Mouse (Mus musculus) adrenal gland, adult 8-10 months (tissue): ENCODE data around the gene Hsf3. TPM values are rescaled to one million over a fixed set of nuclear protein-coding genes. Genes with fewer than 3 reads are reported as not detected.
"Not testable (repeated sequence)": the region's sequence is repeated elsewhere in the genome, so short reads cannot be mapped to it uniquely, and the experiment has no call there.

Experiments
- DNase-seq: peaks from one replicate; pipeline ENCODE4 v3.0.0; 2022
- total RNA-seq, 4 experiments: library from RNA; stranded (reverse); gene quantifications; 2 replicates each; pipeline ENCODE4 v1.2.4; 2022

Gene Hsf3
- under 1 TPM in 3 of 4 experiments, not detected in 1; 0.15 to 0.27 (median 0.18) TPM for total RNA-seq

DNA sequence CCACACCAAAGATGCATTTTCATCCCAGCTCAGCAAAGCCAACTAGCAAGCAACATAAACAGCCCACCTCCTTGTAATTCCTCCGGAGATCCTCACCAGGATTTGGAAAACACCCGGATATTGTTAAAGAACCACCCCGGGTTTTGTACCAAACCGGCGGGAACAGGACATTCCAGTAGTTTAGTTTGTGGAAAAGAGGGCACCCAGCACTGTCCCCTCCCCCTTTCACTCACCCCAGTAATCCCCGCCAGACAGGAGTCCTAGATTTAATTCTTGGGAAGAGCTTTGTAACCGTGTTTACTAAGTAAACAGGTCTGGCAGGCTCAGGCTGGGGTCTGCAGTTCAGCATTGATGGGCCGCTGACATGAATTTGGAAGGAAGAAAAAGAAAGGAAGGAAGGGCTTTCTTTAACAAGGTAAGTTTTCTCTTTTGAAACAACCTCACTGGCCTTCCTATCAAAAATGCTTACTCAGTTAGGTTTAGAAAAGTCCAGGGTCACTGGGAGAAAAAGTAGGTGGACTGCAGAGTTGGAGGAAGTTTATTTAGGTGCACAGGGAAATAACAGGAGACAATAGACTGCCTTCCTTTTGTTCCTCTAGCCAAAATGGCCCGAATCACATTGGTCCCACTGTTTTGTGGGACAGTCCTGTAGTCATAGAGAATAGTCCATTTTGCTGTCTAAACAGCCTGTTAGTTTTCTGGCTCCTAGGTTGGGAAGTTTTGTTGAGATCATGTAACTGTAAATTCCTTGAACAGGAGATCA lies at the start of gene Hsf3:
TSS of gene Hsf3 (minus strand) at position 94 of the 763 bp plus-strand sequence.
- DNase-seq, result no peak

DNA sequence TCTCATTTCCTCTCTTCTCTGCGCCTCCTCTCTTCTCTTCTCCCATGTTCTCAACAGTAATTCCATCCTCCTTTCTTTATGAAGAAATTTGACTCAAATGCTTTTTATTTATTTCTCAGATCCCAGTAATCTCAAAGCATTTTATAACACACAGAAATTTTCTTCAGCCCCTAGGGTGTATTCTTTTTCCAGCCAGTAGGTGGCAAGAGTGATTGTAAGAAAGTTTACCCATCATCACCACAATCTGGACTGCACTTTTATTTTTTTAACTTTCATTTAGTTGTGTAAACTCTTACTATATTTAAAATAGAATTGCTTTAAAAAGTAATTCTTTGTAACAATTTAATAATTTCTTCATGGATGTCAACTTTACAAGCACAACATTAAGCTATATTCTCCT lies 45.5 kb upstream of the Hsf3 start:
- DNase-seq, result no peak

- no peak for DNase-seq
Measured at GRCm38 (mm10) chrX:96455149-96455548, 945 bp downstream of the Hsf3 start, which contains the start of gene Heph. TSS of gene Heph (plus strand) at chrX:96455359.

- no peak for DNase-seq
Measured at GRCm38 (mm10) chrX:96419383-96419782, 36.7 kb downstream of the Hsf3 start.

- no peak for DNase-seq
Measured at GRCm38 (mm10) chrX:96417733-96418132, 38.4 kb downstream of the Hsf3 start.

- DNase-seq, result no peak
Measured at GRCm38 (mm10) chrX:96416970-96417369, 39.1 kb downstream of the Hsf3 start.

- not testable (repeated sequence) for DNase-seq
Measured at GRCm38 (mm10) chrX:96415351-96415750, 40.7 kb downstream of the Hsf3 start.

DNA sequence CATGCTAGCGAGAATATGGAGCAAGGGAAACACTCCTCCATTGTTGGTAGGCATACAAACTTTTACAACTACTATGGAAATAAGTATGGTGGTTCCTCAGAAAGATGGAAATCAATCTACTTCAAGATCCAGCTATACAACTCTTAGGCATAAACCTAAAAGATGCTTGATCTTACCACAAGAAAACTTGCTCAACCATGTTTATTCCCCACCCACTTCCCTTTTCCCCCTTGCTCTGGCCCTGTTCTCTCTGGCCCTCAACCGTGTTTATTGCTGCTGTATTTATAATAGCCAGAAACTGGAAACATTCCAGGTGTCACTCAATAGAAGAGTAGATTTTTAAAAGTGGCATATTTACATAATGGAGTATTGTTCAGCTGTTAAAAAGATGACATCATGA lies 117.0 kb downstream of the Hsf3 start:
- no peak for DNase-seq

- no peak for DNase-seq
Measured at GRCm38 (mm10) chrX:96329764-96330163, 126.3 kb downstream of the Hsf3 start.

DNA sequence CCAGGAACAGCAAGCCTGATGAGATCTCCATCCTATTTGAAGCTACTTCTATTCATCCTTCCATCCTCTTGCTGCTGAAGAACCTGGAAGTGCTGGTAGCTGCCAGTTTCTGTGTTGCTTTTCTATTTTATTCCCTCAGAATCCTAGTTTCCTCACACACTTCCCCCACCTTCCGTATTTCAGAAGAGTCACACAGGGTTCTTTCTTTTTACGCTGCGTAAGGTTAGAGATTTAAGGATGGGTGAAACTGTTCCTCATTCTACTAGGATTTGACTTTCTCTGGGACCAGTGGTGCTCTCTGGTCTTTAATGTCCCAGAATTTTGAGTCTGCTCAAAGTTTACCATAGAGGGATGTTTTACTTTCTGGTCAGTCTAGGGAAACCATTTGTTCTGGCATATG lies 162.8 kb downstream of the Hsf3 start, which contains the start of gene Vsig4:
TSS of gene Vsig4 (minus strand) at position 101 of the 400 bp plus-strand sequence.
- no peak for DNase-seq

GRCm38 (mm10) chrX:96256509-96256908 lies 199.6 kb downstream of the Hsf3 start:
- DNase-seq, result no peak

Other genes with a start within 250 kb of the Hsf3 start
- gene Vsig4, start 162.9 kb downstream of the Hsf3 start, total RNA-seq, result under 1 TPM; 0.17 to 0.65 (median 0.24) TPM
- 1 to 10 TPM; 4.2 to 10.0 (median 5.8) TPM for gene Heph, start 935 bp downstream of the Hsf3 start, total RNA-seq